Mouse (Mus musculus) testis, adult 2 months (tissue): ENCODE results near the gene Nfic.

Experiments
- CTCF ChIP-seq: fragments of 200-500 bp; IDR thresholded peaks from 2 replicates; pipeline ENCODE4 v1.5.1; 2012; ENCODE audit warnings: low read depth, mild to moderate bottlenecking, inconsistent platforms, low read length, moderate library complexity; ENCODE audit not compliant: control insufficient read depth, insufficient read depth, insufficient replicate concordance
- POLR2A ChIP-seq: fragments of 200-500 bp; IDR thresholded peaks from 2 replicates; pipeline ENCODE4 v1.6.1; 2012; ENCODE audit warnings: low read depth, mild to moderate bottlenecking, inconsistent platforms, low read length, moderate library complexity; ENCODE audit not compliant: control insufficient read depth

GRCm38 (mm10) chr10:81429092-81429491 is 26.3 kb downstream of the Nfic start:
- no peak for TF ChIP-seq POLR2A
- no peak for TF ChIP-seq CTCF
